Mouse (Mus musculus): Measurements from ENCODE around the gene Tgfbr3l.
A peak's percentile ranks its signal among the peaks of the same experiment; 100 is the strongest.

Tgfbr3l gene

DNA sequence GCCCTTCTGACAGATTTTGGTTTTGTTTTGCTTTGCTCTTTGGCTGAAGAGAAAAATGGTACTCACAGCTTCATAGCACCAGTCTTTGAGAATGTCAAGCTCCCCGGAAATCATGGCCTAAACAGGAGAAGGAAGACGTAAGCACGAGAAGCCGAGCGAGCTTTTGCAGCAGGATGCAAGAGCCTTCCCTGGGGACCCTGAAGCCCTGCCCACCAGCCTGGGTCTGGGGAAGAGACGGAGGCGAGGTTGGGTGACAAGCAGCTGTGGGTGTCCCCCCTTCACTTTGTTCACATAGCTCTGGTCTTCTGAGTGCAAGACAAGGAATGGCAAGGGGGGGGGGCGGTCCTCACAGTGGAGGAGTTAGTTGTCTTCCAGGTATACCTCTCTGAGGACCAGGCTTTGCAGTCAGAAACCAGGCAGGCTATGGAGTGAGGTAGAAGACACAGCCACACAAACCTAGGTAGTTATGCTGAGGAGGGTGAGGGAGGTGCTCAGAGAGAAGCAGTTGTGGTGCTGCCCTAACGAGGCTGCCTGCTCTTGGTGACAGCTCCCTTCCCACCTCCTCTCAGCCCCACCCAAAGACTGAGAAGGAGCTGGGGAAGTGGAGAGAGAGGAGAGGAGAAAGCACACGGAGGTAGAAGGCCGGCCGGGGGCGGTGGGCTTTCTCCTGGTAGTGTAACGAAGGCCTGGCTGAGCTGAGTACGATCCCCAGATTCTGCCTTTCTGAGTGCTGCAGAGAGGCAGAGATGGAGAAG lies 17.3 kb downstream of the Tgfbr3l start:
- no peak for DNase-seq

GRCm38 (mm10) chr8:4267627-4268026 lies 19.6 kb downstream of the Tgfbr3l start:
- DNase-seq: peak in 1 of 2 experiments; percentile 61

DNA sequence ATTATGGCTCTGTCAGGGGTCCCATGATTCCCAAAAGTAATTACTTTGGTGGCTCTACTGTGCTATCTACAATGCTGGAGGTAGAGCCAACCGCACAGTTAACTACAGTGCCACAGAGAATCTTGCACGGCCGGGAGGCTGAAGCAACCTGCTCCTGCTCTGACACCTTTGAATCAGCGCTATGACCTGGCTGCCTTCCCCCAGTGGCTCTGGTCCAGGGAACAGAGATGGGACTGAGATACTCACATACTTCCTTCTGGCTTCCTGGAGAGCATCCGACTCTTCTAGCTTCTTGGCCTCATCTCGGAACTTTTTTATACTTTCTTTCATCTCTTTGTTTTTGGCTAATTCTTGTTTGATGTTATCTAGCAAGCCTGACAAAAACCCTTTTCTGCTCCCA lies 21.6 kb downstream of the Tgfbr3l start:
- no peak for DNase-seq

GRCm38 (mm10) chr8:4275275-4276110 lies 27.5 kb downstream of the Tgfbr3l start, which contains the start of gene Timm44:
TSS of gene Timm44 (minus strand) at chr8:4275913.
- peak; percentile 98 for DNase-seq

DNA sequence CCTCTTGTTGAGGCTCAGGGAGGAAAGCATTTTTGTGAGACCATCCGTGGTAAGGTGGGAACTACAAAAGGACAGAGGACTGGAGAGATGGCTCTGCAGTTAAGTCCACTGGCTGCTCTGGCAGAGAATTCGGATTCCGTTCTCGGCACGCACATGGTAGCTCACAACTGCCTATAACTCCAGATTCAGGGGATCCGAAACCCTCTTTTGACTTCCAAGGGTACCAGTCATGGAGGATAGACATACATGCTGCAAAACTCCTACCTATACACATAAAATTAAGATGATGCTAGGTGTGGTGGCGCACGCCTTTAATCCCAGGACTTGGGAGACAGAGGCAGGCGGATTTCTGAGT lies 28.1 kb downstream of the Tgfbr3l start:
- DNase-seq: no peak

GRCm38 (mm10) chr8:4292738-4293137 lies 44.7 kb downstream of the Tgfbr3l start:
- no peak for DNase-seq

DNA sequence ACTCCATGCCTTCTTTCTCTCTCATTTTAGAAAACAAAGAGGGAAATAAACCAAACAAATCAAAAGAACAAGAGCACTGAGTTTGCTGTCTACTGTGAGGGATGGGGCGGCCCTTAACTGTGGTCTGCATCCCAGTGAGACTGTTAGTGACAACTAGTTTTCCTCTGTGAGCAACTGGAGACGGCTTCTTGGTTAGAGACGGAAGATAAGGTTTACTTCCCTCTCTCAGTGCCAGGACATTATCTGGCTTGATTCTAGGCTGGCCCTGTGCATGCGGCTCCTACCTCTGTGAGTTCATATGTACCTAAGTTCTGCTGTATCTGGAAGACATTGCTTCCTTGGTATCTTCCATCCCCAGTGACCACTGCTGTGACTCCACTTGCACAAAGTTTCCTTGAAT lies 49.8 kb downstream of the Tgfbr3l start:
- no peak for DNase-seq

Measured in cerebellum, postnatal 14 days (tissue).